ENCODE assay signal across 27 mouse cellular contexts in genomic region chr3:42596686-42597085, GRCm38 (mm10).
"Had no signal": no experiment of that assay in that cellular context is flagged by ENCODE, and none has a peak within 500 bp of the region (broad histone marks: within the 10 kb centered on the region; RNA-seq: fewer than 3 reads in every experiment).

No protein-coding gene starts in this region.

- H3K36me3 ChIP-seq: heart, embryonic 13.5 days; heart, embryonic 15.5 days; hindbrain, embryonic 13.5 days; hindbrain, embryonic 15.5 days; kidney, embryonic 15.5 days; limb, embryonic 13.5 days; limb, embryonic 15.5 days; liver, embryonic 12.5 days had no signal

- H3K27me3 ChIP-seq: heart, embryonic 13.5 days; heart, embryonic 15.5 days; hindbrain, embryonic 13.5 days; hindbrain, embryonic 15.5 days; kidney, embryonic 15.5 days; limb, embryonic 13.5 days; limb, embryonic 15.5 days; liver, embryonic 12.5 days had no signal

- H3K27ac ChIP-seq: heart, adult 2 months; heart, embryonic 13.5 days; heart, embryonic 15.5 days; hindbrain, embryonic 13.5 days; hindbrain, embryonic 15.5 days; hindbrain, postnatal 0 days; kidney, embryonic 15.5 days; kidney, postnatal 0 days; limb, embryonic 13.5 days; limb, embryonic 15.5 days; liver, embryonic 12.5 days; liver, embryonic 14.5 days had no signal

- H3K9me3 ChIP-seq: heart, embryonic 13.5 days; heart, embryonic 15.5 days; hindbrain, embryonic 13.5 days; hindbrain, embryonic 15.5 days; kidney, embryonic 15.5 days; limb, embryonic 13.5 days; limb, embryonic 15.5 days; liver, embryonic 12.5 days had no signal

- ATAC-seq: hindbrain, postnatal 0 days; intestine, embryonic 16.5 days; liver, embryonic 12.5 days had no signal

- DNase-seq: gastrocnemius, postnatal 14 days; gastrocnemius, postnatal 36 days; heart, adult 11 months; heart, adult 2 months; heart, postnatal 14 days; heart, postnatal 36 days; kidney, adult 11 months; kidney, adult 2 months; kidney, adult 9 months; kidney, postnatal 14 days; kidney, postnatal 36 days; layer of hippocampus, adult 9-11 months; layer of hippocampus, postnatal 36 days; left cerebral cortex, postnatal 4 days had no signal

- H3K4me3 ChIP-seq: heart, adult 2 months; heart, embryonic 13.5 days; heart, embryonic 15.5 days; hindbrain, embryonic 13.5 days; hindbrain, embryonic 15.5 days; kidney, embryonic 15.5 days; limb, embryonic 13.5 days; limb, embryonic 15.5 days; liver, embryonic 12.5 days had no signal

- H3K4me1 ChIP-seq: heart, embryonic 13.5 days; heart, embryonic 15.5 days; hindbrain, embryonic 13.5 days; hindbrain, embryonic 15.5 days; kidney, embryonic 15.5 days; limb, embryonic 13.5 days; limb, embryonic 15.5 days; liver, embryonic 12.5 days had no signal

- H3K4me2 ChIP-seq: heart, embryonic 11.5 days; heart, embryonic 13.5 days; heart, embryonic 15.5 days; hindbrain, embryonic 13.5 days; hindbrain, embryonic 15.5 days; kidney, embryonic 15.5 days; limb, embryonic 13.5 days; limb, embryonic 15.5 days; liver, embryonic 12.5 days had no signal

- H3K9ac ChIP-seq: heart, embryonic 13.5 days; heart, embryonic 15.5 days; hindbrain, embryonic 13.5 days; hindbrain, embryonic 15.5 days; kidney, embryonic 15.5 days; limb, embryonic 13.5 days; limb, embryonic 15.5 days; liver, embryonic 12.5 days; liver, embryonic 14.5 days had no signal
